Mouse (Mus musculus) intestine, postnatal 0 days (tissue): ENCODE results near the gene Fggy. TPM values are rescaled to one million over a fixed set of nuclear protein-coding genes. Genes with fewer than 3 reads are reported as not detected.

Experiments used
- ATAC-seq: fragments of 200-750 bp; cut with Nextera tagmentation; 2 replicates; pipeline ENCODE4 v1.8.0; 2017; ENCODE audit warnings: mild to moderate bottlenecking, moderate TSS enrichment, moderate library complexity
- H3K27ac ChIP-seq: fragments of 300-500 bp; sonication (generic); 2 replicates; pipeline ENCODE4 v1.5.1; 2014; ENCODE audit warnings: mild to moderate bottlenecking, low read depth, low read length, moderate library complexity
- H3K27me3 ChIP-seq: fragments of 300-500 bp; sonication (generic); replicated peaks from 2 replicates; pipeline ENCODE4 v1.6.1; 2014; ENCODE audit warnings: low read length, mixed read lengths; ENCODE audit not compliant: control insufficient read depth, insufficient read depth
- H3K36me3 ChIP-seq: fragments of 300-500 bp; sonication (generic); 2 replicates; pipeline ENCODE4 v1.6.1; 2014; ENCODE audit warnings: mild to moderate bottlenecking, moderate library complexity; ENCODE audit not compliant: control insufficient read depth, insufficient read depth
- H3K4me1 ChIP-seq: fragments of 300-500 bp; sonication (generic); replicated peaks from 2 replicates; pipeline ENCODE4 v1.6.1; 2014; ENCODE audit warnings: antibody characterized with exemption, low read length, mixed read lengths; ENCODE audit not compliant: control insufficient read depth, insufficient read depth
- H3K4me2 ChIP-seq: fragments of 300-500 bp; sonication (generic); replicated peaks from 2 replicates; pipeline ENCODE4 v1.6.1; 2014; ENCODE audit warnings: low read depth, mild to moderate bottlenecking, moderate library complexity
- H3K4me3 ChIP-seq: fragments of 300-500 bp; sonication (generic); 2 replicates; pipeline ENCODE4 v1.5.1; 2014; ENCODE audit warnings: low read depth, low read length
- H3K9ac ChIP-seq: fragments of 300-500 bp; sonication (generic); 2 replicates; pipeline ENCODE4 v1.6.1; 2014; ENCODE audit warnings: mild to moderate bottlenecking, low read depth, low read length
- H3K9me3 ChIP-seq: fragments of 300-500 bp; sonication (generic); 2 replicates; pipeline ENCODE4 v1.6.1; 2016; ENCODE audit warnings: mixed run types; ENCODE audit not compliant: control insufficient read depth
- CTCF ChIP-seq: sonication (generic); IDR thresholded peaks from 2 replicates; pipeline ENCODE4 v1.5.1; 2016; ENCODE audit warnings: low read depth, mild to moderate bottlenecking, control low read depth, antibody characterized with exemption, moderate library complexity
- WGBS: fragments of 180-500 bp; shearing (Covaris S2); extraction: QIAGEN DNeasy Blood & Tissue Kit; methylation state at CpG from one replicate; pipeline ENCODE4 v1.1.7; 2014; 5-methylcytosine and 5-hydroxymethylcytosine counted together
- polyA plus RNA-seq: library from polyadenylated mRNA; unstranded; fragments of >200 nt; fragmentation: Nextera tagmentation; extraction: Ambion mirVana; gene quantifications from 2 replicates; pipeline ENCODE4 v1.2.1, GENCODE M21; 2015

The Fggy gene
- polyA plus RNA-seq, 1 experiment from 2014 or later = 9.9 TPM

DNA sequence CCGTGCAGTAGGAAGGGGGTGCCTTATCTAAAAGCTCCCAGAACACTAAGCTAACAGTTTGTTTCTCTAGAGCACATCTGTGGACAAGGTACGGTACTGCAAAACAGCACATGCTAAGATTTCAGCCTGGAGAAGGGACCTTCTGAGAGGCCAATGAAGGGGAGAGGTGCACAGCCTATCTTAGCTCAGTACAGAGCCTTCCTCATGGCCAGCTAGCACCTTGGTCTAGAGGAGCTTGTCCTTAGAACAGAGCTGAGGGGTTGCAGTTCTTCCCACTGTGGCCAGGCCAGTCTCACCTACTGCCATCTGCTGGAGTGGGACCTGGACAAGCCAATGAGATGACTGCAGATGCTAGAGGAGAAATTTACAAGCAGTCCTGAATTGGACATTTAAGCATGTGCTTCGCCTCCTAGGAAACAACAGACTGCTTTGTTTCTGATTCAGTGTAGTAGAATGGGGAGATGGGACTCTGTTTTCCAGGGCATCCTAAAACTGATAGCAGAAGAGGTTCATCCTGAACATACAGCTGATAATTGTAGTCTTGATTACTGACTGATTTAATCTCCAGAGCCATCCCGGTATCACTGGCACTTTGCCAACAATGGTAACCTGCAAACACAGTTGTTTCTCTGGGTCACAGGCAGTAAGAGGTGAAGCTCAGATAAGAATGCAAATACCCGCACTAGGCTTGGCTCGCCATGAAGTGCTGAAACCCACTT lies 305.6 kb downstream of the Fggy start:
- 41% methylated on average over 6 of the region's 6 CpGs for WGBS

GRCm38 (mm10) chr4:95863500-95863803 lies 306.1 kb downstream of the Fggy start:
- no peak overlapping the region for H3K27ac ChIP-seq
- no peak for ATAC-seq
- no peak for TF ChIP-seq CTCF
- H3K27me3 ChIP-seq = no peaks in the 10 kb centered on the region
- 0 out of 2 replicates have a peak, but pooled peaks cover 4% of the 10 kb centered on the region for H3K4me1 ChIP-seq
- H3K4me2 ChIP-seq = no peak overlapping the region
- H3K4me3 ChIP-seq = no peak overlapping the region
- H3K9me3 ChIP-seq = no peaks in the 10 kb centered on the region
- 64% methylated on average over 3 of the region's 3 CpGs for WGBS
- H3K36me3 ChIP-seq = no peaks in the 10 kb centered on the region
- no peak overlapping the region for H3K9ac ChIP-seq

More for the DNA sequence above, 305.6 kb downstream of the Fggy start:
- 0 out of 2 replicates have a peak, but pooled peaks cover 4% of the 10 kb centered on the region for H3K4me1 ChIP-seq
- no peaks in the 10 kb centered on the region for H3K27me3 ChIP-seq
- H3K9me3 ChIP-seq = no peaks in the 10 kb centered on the region
- H3K9ac ChIP-seq = no peak overlapping the region
- H3K36me3 ChIP-seq = no peaks in the 10 kb centered on the region
- peak; percentile 45 for ATAC-seq
- no peak overlapping the region for H3K4me2 ChIP-seq
- peak; percentile 67 for TF ChIP-seq CTCF
- no peak overlapping the region for H3K4me3 ChIP-seq
- H3K27ac ChIP-seq = no peak overlapping the region

- WGBS = 76% methylated on average over 5 of the region's 5 CpGs
- ATAC-seq = no peak
- H3K4me2 ChIP-seq = no peak overlapping the region
Measured at GRCm38 (mm10) chr4:95865251-95865650, 307.9 kb downstream of the Fggy start.

DNA sequence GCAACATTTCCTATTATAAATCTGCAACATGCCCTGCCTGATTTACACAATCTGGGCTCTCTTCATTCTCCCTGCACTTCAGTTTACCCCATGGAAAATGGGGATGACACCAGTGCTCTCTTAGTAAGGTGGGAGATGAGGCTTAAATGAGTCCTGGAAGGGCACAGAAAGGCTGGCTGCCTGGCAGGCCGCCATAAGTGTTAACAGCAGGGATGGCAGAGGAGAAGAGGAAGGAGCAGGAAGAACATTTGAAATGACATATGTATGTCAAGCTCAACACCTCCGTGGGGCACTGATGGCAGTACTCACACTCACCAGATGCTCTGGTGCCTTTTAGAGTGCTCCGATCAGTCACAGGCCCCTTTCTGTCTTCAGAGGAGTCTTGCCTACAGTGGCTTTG lies 308.6 kb downstream of the Fggy start:
- no peak overlapping the region for H3K9ac ChIP-seq
- no peak overlapping the region for H3K4me3 ChIP-seq
- no peak for ATAC-seq
- WGBS = 80% methylated on average over 3 of the region's 3 CpGs
- no peaks in the 10 kb centered on the region for H3K36me3 ChIP-seq
- no peaks in the 10 kb centered on the region for H3K9me3 ChIP-seq
- H3K4me2 ChIP-seq = no peak overlapping the region
- H3K27ac ChIP-seq = no peak overlapping the region
- H3K27me3 ChIP-seq = no peaks in the 10 kb centered on the region
- 0 out of 2 replicates have a peak, but pooled peaks cover 4% of the 10 kb centered on the region for H3K4me1 ChIP-seq
- TF ChIP-seq CTCF = no peak

More at GRCm38 (mm10) chr4:95865251-95865650, 307.9 kb downstream of the Fggy start:
- no peak overlapping the region for H3K27ac ChIP-seq
- H3K9me3 ChIP-seq = no peaks in the 10 kb centered on the region
- no peak for TF ChIP-seq CTCF
- no peak overlapping the region for H3K4me3 ChIP-seq
- no peak overlapping the region for H3K9ac ChIP-seq
- H3K27me3 ChIP-seq = no peaks in the 10 kb centered on the region
- no peaks in the 10 kb centered on the region for H3K36me3 ChIP-seq
- H3K4me1 ChIP-seq = 0 out of 2 replicates have a peak, but pooled peaks cover 4% of the 10 kb centered on the region

DNA sequence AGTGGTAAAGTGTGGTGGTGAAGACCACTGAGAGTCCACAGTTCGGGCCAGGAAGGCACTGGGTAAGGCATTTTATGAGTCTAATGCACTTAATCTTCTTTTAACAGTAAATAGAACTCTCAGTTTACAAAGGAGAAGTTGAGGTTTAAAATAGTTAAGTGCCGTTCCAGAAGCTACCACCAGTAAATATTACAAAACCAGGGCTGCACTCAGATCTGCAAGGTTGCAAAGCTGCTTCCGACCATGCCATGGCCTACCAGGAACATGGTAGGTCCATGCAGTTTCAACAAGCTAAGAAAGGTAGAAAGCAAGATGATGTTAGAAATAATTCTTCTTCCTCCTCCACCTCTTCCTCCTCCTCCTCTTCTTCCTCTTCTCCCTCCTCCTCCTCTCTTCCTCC lies 309.8 kb downstream of the Fggy start:
- no peak for TF ChIP-seq CTCF
- Histone ChIP-seq H3K9ac (no peak overlapping the region), H3K36me3 (no peaks in the 10 kb centered on the region), H3K4me1 (0 out of 2 replicates have a peak, but pooled peaks cover 4% of the 10 kb centered on the region), H3K27me3 (no peaks in the 10 kb centered on the region), H3K27ac (no peak overlapping the region), H3K4me3 (no peak overlapping the region), H3K9me3 (no peaks in the 10 kb centered on the region), H3K4me2 (no peak overlapping the region)
- no peak for ATAC-seq
- WGBS = 85% methylated on average over 3 of the region's 3 CpGs

GRCm38 (mm10) chr4:95868348-95868747 lies 311.0 kb downstream of the Fggy start:
- no peak overlapping the region for H3K27ac ChIP-seq
- H3K4me1 ChIP-seq = no peaks in the 10 kb centered on the region
- TF ChIP-seq CTCF = peak; percentile 52
- H3K9ac ChIP-seq = no peak overlapping the region
- no peak for ATAC-seq
- no peak overlapping the region for H3K4me2 ChIP-seq
- no peaks in the 10 kb centered on the region for H3K27me3 ChIP-seq
- no peaks in the 10 kb centered on the region for H3K36me3 ChIP-seq
- H3K4me3 ChIP-seq = no peak overlapping the region
- no peaks in the 10 kb centered on the region for H3K9me3 ChIP-seq
- WGBS = 76% methylated on average over 6 of the region's 6 CpGs
